Mouse (Mus musculus): Measurements from ENCODE around the gene Oxsr1. TPM values are rescaled to one million over a fixed set of nuclear protein-coding genes. Genes with fewer than 3 reads are reported as not detected.

Oxsr1 gene
- polyA plus RNA-seq (2012; fragmentation: generic; extraction: Trizol) = 1 to 10 TPM; 1.5 to 7.9 TPM

DNA sequence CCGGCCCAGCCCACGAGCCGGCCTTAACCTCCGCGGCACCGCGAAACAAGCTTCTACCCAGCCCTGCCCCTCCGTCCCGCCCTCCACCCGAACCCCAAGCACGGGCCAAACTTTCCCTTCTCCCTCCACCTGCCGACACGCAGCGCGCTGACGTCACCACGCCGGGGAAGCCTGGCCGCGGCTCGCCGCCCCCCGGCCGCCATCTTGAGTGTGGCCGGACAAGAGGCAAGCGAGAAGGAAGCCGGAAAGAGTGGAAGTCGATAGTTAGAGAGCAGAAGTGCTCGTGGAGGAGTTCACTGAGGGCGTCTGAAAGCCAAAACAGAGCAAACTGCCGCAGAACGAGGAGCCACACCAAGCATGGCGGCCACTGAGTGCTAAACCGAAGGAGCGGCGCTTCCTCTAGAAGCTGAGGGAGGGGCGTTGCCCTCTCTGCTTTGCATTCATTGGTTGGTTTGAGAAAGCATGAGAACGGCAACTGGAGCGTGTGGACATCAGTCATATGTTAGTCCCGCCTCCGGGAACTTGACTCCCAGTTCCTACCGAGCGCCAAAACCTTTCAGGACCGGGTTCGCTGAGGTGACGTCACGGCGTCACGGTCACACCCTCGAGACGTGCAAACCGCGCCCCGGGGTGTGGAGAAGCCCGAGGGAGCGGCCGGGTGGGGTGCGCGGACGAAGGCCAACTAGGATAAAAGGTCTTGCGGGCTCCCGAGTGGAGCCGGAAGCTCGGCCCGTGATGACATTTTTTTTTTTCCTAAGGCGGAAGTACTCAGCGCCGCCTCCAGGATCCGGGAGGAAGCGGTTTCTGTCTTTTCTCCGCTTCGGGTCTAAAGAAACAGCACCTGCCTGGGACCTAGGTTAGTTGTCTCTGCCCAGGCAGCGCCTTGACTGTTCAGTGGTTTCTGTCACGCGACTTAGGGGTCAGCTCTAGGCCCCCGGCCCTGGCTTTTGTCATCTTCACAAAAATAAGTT, at the start of gene Oxsr1:
TSS of gene Oxsr1 (minus strand) at position 139 of the 971 bp plus-strand sequence.

DNA sequence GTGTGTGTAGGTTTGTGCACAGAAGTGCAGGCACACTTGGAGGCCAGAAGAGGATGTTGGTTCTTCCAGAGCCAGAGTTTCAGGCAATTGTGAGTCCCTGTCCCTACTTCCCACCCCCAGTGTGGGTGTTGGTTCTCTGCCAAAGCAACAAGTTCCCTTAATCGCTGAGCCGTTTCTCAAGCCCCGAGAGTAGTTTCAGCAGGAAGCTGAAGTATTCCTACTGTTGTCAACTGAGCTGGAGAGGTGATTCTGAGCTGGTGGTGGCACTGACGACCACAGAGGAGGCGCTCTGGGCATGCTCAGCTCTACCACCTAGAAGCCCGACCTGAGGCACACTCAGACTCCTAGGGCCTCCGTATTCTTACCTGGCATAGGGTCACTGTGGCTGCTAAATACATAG, 43.1 kb upstream of the Oxsr1 start, which contains the start of gene Slc22a14:
TSS of gene Slc22a14 (minus strand) at position 270 of the 400 bp plus-strand sequence.

DNA sequence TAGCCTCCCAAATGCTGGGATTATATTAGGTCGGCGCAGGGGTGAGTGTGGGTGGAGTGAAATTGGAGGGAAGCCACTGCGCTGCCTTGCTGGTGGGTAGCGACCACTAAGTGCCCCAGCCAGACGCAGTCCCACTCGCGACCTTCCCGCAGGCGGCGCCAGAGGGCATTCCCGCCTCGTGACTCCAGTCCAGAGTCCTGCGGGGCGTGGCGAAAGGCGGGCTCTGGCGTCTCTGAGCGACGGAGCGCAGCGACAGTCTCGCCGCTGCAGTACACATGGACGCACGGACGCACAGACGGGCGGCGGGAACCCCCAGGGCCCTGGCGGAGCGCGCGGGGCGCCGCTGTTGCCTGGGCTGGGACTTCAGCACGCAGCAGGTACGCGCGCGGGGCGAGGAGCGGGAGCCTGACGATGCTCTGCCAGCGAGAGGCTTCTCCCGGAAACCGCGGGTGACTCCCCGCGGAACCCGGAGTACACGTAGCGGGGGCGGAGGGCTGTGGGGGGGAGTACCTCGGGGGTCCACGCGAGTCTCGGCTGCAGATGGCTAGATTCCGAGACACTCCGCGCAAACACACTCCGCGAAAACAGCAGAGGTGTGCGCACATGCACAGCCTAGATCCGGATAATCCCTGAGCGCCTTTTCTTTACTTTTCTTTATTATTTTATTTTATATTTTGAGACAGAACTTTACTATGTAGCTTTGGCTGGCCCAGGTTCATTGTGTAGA, 35.3 kb upstream of the Oxsr1 start, which contains the start of gene Xylb:
TSS of gene Xylb (plus strand) at position 51 of the 727 bp plus-strand sequence.

DNA sequence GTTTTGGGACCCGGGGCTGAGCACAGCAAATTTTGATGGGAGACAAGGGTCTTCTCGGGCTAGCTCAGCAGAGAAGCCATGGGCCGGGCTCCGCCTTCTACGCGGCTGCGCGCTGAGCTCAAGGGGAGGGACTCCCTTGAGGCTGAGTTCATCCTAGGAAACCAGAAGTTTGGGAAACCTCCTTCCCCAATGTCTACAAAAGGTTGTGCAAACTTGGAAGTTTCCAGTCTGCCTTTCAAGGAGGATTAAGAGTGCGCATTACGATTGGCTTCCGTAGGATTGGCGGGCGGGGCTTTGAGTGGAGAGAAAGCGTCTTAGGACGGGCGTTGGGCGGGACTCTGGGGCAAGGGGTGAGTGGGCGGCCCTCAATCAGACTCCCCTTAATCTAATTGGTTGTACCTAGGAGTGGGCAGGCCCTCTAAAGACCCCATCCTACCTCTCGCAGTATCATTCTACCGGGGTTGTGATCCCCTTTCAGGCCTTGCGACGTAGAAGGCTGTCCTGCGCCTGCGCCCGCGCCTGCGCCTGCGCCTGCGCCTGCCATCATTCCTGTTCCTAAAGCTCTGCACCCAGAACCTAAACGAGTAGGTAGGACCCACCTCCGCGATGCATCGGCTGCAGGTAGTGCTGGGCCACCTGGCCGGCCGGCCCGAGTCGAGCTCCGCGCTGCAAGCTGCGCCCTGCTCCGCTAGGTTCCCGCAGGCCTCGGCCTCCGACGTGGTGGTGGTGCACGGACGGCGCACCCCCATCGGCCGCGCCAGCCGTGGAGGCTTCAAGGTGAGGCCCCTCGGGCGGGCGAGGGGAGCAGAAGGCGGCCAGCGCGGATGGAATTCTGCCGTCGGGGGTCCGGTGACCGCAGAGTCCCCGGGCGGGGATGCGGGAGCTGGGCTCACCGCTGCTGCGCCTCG, 18.9 kb upstream of the Oxsr1 start, which contains the start of gene Myd88:
TSS of gene Myd88 (minus strand) at position 503 of the 908 bp plus-strand sequence.

DNA sequence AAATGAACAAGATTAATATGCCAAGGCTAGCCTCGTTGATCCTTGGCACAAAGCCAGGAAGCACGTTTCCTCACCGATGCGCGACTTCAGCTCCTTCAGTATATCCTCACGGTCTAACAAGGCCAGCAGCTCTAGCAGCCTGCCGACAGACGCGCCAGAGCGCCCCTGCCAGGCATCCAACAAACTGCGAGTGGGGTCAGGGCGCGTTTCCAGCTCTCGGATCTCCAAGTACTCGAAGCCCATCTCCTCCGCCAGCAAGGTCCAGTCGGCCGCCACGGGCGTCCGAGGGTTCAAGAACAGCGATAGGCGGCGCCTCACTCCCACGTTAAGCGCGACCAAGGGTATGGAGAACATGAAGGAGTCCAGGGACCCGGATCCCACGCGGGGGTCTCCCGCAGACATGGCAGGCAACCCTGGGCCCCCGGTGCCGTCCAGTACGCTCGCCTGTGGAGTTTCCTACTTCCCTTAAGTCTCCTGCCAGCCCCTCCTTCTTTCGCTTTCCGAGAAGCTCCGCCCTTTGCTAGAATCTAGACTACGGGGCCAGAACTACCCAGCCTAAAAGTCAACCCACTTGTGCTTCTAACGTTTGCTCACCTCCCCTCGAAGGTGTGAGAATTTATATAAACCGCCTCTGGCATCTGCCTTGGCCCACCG, 17.5 kb upstream of the Oxsr1 start, which contains the start of gene Acaa1a:
TSS of gene Acaa1a (plus strand) at position 119 of the 654 bp plus-strand sequence.

DNA sequence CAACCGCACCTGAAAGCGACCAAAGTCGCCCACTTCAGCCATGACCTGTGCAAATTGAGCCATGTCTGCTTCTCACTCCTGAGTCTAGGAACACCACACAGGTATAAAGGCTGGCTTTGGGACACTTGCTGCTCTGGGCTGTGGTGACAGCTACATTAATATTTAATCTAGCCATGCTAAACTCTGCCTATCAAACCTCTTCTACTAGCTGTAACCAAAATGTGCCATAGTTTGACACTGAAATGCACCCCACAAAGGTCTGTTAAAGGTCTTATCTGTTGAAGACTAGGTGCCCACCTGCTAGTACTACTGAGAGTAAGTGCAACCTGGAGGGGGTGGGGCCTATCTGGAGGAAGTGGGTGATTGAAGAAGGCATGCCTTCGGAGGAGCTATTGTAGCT, 113.2 kb downstream of the Oxsr1 start, which contains the start of gene Slc22a13:
TSS of gene Slc22a13 (minus strand) at position 101 of the 400 bp plus-strand sequence.

Other genes with a start within 250 kb of the Oxsr1 start
- 10 to 100 TPM; 13.0 to 41.1 TPM for gene Plcd1, start 228.9 kb downstream of the Oxsr1 start, polyA plus RNA-seq (2012; fragmentation: generic; extraction: Trizol)
- under 1 TPM; 0.05 to 0.66 TPM for gene Dlec1, start 219.9 kb downstream of the Oxsr1 start, polyA plus RNA-seq (2012; fragmentation: generic; extraction: Trizol)
- gene Acaa1b, start 165.3 kb downstream of the Oxsr1 start, polyA plus RNA-seq (2012; fragmentation: generic; extraction: Trizol) = 1 to 10 TPM; 1.5 to 1.6 TPM
- gene Gm47289, start 163.3 kb downstream of the Oxsr1 start, polyA plus RNA-seq (2012; fragmentation: generic; extraction: Trizol) = not detected
- not detected for gene Slc22a13, start 113.3 kb downstream of the Oxsr1 start, polyA plus RNA-seq (2012; fragmentation: generic; extraction: Trizol)
- gene Acaa1a, start 17.2 kb upstream of the Oxsr1 start, polyA plus RNA-seq (2012; fragmentation: generic; extraction: Trizol) = 10 to 100 TPM; 30.6 to 66.9 TPM
- 10 to 100 TPM; 13.9 to 25.7 TPM for gene Myd88, start 19.0 kb upstream of the Oxsr1 start, polyA plus RNA-seq (2012; fragmentation: generic; extraction: Trizol)
- gene Xylb, start 35.0 kb upstream of the Oxsr1 start, polyA plus RNA-seq (2012; fragmentation: generic; extraction: Trizol) = 1 to 10 TPM; 1.3 to 1.4 TPM
- not detected for gene Slc22a14, start 43.1 kb upstream of the Oxsr1 start, polyA plus RNA-seq (2012; fragmentation: generic; extraction: Trizol)
- gene Acvr2b, start 79.7 kb upstream of the Oxsr1 start, polyA plus RNA-seq (2012; fragmentation: generic; extraction: Trizol) = 1 to 10 TPM; 1.9 to 2.7 TPM
- gene Exog, start 122.5 kb upstream of the Oxsr1 start, polyA plus RNA-seq (2012; fragmentation: generic; extraction: Trizol) = 1 to 10 TPM; 2.7 to 5.0 TPM

Measured in C3H10T1/2 (cell line).